Mouse (Mus musculus) spleen, postnatal 14 days (tissue): ENCODE results near the gene Dnajb8.

ENCODE experiments used
- DNase-seq, 2 experiments: peaks; one replicate each; pipeline ENCODE4 v3.0.0; 2021 to 2022; ENCODE audit warnings: low spot score in 2 of 2

Dnajb8 gene

DNA sequence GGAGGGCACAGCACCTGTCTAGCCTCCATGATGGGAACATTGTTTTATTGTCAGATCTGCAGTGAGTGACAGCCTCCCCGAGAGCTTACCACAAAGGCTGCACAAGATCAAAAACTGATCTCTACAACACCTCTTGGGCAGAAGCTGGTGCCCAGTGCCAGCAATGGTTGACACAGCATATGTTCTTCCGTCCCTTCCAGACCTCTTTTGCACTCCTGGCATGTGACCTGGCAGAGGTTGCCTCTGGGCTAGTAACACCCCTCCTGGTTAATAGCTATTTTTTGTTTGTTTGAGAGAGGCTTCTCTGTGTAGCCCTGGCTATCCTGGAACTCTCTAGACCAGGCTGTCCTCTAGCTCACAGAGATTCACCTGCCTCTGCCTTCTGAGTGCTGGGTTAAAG is 56.1 kb downstream of the Dnajb8 start:
- DNase-seq = no peak

GRCm38 (mm10) chr6:88290129-88290766 is 68.2 kb downstream of the Dnajb8 start:
- DNase-seq = no peak

DNA sequence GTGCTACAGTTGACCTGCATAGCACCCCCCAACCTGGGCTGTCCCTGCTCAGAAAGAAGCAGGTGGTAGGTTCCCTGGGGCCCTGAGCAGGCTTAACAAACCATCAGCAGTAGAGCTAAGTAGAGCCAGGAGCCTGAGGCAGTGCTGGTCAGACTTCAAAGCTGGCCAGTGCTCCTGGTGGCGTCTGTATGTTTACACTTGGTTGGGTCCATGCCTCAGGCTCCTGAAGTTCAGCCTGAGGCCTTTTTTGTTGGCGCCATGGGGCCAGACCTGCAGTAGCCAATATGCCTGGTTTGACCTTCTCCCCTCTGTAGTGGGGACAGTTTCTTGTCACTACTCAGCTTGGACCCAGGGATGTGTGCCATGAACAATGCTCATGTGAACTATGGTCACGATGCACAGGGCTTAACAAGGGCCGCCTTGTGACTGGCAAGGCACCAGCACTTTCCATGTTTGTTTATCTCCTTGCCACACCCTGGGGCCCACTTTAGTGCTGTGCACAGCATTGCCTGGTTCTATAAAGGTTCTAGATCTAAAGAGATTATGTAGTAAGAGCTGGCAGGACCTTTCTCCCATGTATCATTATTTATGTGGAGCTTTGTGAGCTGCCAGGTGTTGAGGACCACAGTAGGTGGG is 70.3 kb downstream of the Dnajb8 start:
- no peak for DNase-seq

DNA sequence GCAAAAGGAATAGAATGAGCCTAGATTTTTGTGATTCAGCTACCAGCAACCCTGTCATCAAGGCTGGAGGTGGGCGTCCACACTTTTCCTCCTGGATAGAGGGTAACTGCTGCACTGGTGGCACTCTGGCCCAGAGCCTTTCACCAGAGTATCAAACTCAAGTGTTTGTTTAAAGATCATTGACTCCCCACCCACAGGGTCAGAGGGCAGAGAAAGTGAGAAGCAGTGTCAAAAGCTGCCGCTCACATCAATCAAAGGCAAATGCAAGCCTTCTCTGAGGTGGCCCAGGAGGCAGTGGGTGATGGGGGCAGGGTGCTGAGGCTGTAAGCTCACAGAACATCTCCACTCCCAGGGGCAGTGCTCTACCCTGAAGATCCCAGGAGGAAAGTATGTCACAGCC is 77.4 kb downstream of the Dnajb8 start:
- no peak for DNase-seq

DNA sequence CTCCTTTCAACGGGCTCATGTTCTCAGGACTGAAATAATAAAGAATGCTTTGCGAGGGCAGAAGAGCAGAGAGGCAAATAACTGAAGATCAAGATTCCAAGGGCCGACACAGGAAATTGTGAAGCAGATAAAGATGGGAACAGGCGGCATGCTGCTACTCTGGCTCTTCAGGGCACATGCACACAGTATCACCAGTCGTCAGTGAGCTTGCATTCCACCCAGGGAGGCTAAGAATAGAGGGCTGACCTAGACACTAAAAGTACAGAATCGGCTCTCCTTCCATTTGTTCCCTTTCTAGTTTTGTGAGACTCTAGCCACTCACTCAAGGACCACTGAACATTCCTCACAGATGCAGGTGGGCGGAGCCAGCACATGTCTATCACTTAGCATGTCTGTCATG is 79.2 kb downstream of the Dnajb8 start:
- no peak for DNase-seq
